Mouse (Mus musculus) NIH3T3 (cell line): ENCODE measurements at regions not wholly inside any gene's neighbourhood (a gene's known extent, or its start where the extent isn't known, plus 50 kb on each side); places are given as distances from the start of the nearest gene placed in this dataset.

ENCODE experiments used
- DNase-seq: peaks from one replicate; pipeline ENCODE4 v3.0.0-alpha.2; 2012; ENCODE audit warnings: low read depth

DNA sequence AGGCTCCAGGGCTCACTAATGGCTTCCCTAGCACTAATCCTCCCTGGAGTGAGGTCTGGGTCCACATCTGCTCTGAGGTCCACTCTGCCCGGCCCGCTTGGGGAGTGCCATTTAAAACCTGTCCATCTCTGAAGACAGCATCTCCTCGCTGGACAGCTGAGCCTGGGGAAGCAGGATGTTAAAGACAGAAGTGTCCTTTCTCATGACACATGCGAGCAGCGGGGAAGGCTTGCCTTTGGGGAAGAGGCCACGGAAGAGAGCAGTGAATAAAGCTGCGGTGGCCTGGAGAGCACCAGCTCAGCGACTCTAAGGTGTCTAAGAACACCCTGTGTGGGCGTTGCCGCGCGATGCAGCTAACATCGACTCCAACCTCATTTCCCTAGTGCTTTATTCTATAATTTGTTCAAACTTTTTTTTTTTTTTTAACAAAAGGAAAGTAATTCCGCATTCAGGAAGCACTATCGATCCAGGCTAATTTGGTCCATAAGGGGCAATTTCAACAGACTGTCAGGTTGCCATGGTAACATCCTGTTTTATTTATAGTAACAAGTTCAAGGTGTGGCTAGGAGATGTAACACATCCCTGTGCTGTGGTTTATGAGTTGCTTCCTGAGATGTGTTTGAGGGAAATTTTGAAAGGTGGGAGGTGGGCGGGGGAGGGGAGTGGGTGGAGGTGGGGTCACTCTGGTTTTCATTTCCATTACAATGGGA is 120.0 kb downstream of the Cartpt start:
- DNase-seq: no peak

DNA sequence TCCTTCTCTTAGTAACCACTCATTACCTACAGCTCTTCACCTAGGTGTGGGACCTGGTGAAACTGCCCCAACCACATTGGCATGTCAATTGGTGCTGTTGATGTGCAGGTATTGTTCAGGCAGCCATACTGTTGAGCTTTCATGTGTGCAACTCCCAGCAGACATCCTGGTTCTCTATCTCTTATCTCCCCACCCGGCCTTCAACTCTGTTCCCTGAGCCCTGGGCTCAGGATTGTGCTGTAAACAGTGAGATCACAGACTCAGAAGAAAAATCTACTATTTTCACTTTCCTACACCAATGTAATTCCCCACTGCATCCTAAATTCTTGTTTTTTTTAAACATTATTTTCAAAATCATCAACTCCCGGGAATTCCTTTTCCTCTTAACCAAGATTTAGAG is 122.1 kb downstream of the Cartpt start:
- DNase-seq: no peak

DNA sequence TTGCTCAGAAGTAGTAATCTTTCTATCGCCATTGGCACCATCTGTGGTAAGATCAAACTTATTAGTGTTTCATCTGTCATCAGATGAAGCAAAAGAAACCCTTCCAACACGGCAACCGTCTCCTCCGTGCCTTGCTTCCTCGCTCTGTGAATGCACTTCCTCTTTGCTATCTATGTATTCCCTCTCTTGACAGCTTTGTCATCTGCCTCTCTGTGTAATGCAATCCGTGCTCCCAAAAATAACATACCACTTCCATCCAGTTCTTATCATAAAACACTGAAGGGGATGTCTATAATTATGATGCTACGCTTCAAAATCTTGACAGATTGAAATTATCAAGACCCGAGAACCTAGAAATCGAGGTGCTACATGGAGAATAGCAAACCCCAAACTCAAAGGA is 123.2 kb downstream of the Cartpt start:
- no peak for DNase-seq

DNA sequence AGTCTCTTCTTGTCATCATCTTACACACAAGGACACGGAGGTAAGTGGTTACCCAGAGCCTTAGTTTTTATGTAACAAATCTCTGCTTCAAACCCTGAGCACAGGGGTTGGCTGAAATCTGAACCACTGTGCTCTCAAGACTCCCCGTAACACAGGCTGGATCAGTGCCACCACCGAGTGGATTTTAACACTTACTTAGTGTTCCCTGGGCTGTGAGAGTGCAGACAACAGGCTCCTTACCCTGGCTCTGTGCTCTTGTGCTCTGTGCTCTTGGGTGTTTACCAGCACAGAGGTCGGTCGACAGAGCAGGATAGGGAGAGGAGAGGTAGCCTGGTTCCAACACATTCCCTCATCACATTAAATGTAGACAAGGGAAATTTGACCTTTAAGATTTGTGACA is 134.9 kb downstream of the Cartpt start:
- DNase-seq: no peak

DNA sequence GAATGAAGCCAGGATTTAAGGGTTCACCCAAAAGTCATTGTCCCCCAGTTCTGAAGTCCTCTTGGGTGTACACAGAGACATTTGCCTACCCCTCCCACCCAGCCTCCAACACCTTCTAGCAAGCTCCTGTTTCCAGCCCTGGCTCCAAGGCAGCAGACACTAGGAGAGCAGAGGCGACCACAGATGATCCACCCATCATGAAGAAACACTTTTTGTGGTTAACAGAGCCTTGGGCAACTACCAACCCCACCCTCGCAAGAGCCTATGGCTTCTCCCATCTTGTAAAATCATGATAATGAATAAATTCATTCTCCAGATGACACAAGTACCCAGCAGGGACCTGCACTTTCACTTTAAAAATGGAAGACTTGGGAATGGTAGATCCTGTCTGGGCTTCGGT is 136.1 kb downstream of the Cartpt start:
- DNase-seq: no peak

DNA sequence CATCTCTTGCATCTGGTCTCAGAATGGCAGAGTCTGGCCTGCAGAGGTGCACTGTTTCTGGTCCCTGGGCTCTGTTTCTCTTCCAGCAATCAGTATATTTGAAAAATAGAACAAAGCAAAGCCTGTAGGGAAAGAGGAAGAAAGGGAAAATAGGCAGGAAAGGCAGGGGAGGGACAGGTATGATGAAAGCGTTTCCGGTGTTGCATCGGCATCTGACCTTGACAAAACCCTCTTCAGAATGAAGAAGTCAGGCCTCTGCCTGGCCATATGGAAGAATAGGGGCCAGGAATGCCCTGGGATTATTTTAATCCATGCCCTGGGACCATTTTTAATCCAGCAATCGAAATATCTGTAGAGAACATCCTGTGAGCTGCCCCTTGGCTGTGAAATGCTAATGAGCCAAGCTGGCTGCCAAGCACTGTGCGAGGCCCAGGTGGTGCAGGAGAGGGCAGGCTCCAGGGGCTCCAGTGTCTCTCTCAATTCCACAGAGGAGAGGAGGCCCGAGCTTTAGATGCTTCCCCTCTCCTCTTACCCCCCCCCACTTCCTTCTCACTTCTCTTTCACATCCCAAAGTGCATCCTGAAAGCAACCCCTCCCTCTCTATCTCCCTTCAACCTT is 136.7 kb downstream of the Cartpt start:
- DNase-seq: no peak

DNA sequence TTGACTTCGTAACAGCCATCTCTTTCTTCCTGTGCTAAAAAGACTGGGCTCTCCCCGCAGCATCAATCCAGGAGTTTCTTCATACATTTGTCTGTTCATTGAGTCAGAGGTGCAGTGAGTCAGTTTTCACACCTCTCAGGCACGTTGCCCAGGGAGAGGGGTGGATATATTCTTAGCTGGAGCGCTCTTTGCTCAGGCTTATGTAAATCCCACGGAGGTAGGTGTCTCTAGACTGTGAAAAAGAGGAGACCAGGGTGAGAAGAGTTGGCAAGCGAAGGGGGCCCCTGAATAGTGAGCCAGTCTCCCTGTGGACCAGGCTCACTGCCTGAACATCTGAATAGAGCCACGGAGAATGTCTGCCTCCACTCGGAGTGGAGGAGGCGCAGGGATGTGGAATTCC is 139.0 kb downstream of the Cartpt start:
- DNase-seq: peak; percentile 22

DNA sequence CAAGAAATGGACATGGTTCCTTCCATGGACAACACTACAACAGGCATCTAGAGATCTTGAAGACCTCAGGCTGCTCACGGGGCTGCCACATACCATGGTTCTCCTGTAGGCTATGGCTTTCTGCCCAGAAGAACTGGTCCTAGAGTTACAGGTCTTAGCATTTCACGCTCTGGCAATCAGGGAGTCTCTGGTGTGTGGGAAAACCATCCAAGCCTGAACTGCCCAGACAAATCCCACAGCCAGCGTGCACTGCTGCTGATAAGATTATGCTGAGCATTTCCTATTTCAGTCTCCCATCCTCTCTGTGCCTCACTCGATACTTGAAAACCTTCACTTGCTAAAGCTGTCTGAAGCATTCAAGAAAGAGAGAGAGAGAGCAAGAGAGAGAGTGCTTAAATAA is 139.5 kb downstream of the Cartpt start:
- DNase-seq: no peak

DNA sequence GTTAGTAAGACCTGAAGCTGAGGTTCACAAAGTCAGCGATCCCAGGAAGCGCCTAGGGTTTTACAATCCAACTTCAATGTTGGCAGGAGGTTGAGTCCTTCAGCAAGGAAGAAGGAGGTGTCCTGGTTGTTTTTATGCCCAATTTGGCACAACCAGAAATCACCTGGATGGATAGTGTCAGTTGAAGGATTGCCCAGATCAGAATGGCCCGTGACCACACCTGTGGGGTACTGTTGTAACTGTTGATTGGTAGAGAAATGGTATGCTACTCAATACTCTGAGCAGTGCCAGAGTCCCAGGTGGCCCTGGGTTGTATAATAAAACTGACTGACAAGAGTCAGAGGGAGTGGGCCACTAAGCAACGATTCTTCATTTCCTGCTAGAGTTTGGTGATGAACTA is 140.2 kb downstream of the Cartpt start:
- no peak for DNase-seq

DNA sequence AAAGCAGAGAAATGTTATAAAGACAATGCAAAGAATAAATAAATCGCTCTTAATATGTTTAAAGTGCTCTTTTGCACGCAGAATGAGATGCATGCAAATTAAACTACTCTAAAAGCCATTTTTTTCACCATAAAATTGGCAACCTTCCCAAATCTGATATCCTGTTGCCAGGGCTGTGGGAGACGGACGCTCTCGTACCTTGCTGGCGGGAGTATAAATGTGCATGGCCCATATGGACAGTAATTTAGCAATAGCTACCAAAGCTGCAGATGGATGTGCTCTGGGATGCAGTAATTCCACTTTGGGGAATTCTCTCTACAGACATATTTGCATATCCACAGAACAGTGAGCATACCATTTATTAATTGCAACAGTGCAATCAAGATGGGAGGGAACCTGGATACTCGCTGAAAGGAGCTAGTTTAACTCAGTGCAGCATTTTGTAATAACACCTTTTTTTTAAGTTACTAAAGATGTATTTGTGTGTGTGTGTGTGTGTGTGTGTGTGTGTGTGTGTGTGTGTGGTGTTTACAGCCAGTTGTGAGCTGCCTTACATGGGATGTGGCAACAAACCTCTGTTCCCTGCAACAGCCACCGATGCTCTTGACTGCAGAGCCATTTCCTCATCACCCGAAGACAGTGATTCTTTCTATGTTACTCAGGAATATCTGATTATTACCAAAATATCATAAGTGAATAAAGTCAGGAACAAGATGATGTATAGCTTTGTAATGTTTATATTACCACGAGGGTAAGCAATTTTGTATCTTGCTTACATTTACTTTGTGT is 141.4 kb downstream of the Cartpt start:
- DNase-seq: no peak

DNA sequence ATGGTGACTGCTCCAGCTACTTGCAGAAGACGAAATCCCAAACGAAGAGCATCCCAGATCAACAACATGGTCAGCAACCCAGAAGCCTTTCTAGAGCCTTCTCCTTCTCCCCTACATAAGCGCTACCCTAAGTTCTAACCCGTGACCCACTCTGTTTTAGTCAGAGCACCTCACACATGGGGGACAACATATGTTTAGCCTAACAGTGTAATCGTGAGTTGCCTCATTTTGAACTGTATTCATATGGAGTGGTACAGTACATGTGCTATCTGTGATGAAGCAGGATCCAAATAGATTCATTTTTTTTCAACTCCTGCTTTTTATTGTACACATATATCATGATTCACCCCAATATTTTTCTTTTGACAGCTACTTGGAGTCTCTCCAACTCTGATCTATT is 146.2 kb downstream of the Cartpt start:
- peak; percentile 18 for DNase-seq

DNA sequence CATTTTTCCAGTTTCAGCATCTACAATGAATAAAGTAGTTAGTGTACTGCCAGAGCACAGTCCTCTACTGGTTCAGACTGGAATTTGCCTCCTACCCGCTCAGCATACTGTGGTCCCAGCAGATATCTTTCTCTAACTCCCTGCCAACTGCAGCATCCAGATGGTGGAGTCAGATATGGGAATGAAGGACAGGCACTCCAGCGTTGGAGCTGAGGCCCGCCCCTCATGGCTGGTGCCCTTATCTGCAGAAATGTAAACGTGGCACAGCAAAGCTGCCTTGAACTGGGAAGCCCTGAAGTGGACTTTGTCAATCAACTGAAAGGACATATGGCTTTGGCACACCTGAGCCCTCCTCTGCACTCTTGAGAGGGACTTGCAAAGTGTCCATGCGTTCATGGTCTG is 146.6 kb downstream of the Cartpt start:
- DNase-seq: no peak

DNA sequence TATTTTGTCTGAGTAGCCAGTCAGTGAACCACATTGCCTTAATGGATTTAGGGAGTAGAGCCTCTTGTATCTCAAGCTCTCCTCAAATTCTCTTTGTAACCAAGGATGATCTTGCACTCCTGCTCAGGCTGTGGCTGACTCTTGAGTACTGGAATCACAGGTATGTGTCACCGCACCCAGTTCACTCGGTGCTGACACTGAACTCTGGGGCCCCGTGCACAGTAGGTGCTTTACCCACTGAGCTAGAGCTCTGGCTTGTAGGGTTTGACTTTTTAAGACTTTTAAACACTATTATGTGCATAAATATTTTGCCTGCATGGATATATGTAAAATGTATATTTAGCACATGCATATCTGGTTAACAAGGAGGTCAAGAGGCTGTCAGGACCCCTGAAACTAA is 147.4 kb downstream of the Cartpt start:
- no peak for DNase-seq

DNA sequence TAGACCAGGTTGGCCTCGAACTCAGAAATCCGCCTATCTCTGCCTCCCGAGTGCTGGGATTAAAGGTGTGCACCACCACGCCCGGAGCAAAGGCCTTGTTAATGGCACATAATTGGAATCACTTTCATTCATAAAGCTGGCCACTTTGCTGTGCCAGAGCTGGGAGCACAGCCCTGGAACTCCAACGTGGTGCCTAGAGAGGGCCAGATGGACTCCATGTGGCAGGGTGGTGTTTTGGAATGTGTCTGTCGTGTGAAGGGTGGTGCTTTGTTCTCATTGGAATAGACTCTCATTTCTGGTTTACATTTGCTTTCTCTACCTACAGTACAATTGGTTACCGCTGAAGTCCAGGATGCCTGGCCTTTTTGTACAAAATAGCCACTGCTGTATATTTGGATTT is 150.2 kb downstream of the Cartpt start:
- DNase-seq: no peak

DNA sequence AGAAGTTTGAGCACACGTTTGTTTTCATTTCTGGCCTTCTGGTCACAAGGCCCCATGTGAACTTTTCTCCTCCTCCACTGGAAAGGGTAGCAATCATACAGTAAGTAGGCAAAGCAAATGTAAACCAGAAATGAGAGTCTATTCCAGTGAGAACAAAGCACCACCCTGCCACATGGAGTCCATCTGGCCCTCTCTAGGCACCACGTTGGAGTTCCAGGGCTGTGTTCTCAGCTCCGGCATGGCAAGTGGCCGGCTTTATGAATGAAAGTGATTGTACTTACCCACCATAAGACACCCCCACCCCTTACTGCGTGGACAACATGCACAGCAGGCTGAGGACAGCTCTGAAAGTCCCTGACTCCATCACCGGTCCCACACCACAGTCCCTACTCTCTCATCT is 151.5 kb downstream of the Cartpt start:
- no peak for DNase-seq

DNA sequence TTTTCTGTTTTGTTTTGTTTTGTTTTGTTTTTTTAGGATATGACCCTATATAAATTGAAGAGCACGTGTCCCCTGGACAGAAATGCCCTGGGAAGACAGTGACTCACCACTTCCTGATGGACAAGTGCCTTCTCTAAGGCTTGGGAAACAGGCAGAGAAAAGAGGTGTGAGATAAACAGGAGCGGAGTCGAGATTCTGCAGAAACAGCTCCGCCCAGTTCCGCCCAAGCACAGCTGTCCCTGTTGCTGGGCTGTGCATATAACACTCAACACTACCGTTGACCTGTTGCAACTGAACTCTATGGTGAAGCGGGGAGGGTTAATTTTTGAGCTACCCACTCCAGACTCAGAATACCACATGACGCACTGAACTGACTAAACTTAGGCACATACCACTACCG is 152.8 kb downstream of the Cartpt start:
- DNase-seq: no peak

DNA sequence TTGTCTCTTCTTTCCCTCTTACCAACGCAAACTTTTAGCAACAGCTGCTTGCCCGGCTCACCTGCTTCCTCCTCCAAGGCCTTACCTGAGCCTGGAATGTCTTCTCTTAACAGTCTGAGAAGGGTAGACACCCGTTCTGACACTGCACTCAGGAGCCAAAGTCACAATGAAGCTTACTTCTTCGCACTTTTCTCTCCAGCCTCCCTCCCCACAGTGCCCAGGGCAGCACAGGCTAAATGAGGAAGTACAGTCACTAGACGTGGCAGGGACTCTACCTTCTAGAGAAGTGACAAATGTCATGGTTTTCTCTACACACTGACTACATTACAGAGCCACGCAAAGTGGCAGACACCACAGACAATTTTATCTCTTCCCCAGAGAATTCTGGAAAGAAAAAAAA is 155.4 kb downstream of the Cartpt start:
- no peak for DNase-seq

DNA sequence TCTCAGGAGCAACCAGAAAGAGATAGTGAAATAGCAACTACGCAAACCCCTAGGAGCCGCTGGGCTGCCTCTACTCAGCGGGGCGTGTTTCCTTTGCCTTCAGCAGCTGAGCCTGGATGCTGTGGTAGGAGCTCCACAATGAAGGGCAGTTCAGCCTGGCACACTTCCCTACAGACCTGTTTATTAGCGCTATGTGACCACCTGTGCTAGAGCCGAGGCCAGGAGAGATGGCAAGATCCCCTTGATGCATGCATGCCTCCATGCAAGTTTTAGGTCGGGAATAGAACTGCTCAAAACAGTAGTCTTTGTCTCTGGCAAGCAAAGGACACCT is 156.1 kb downstream of the Cartpt start:
- DNase-seq: no peak

DNA sequence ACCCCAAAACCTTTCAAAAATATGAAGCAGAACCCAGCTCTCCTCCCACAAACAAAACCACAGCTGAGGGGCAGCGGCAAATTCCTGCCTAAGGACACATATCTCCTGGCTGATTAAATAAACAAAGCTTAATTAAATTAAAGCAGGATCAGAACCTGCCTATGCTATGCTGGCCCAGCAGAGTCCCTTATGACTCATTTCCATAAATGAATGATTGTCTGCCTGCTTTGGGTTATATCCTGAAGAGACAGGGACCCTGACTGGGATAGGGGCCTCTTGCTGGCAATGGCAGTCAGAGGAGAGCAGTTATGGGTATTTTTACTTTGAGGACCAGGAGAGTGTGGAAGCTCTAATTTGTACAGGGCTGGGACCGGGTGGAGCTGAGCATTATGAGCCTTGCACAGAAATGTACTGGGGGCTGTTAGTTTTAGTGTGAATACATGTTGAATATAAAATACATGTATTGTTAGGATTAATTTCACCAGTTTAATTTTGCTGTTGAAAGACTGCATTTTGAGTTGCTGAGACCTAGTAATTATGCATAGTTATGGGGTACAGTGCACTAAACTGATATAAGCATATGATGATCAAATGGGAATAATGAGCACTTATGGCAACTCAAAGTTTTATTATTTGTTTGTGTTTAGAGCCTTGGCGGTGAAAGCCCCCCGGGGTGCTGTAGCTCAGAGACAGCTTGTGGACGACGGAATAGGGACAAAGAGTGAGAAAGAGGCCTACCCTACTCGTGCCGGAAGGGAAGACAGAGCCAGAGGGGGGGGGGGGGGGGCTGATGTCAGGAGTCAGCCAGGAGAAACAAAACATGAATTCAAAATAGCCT is 156.7 kb downstream of the Cartpt start:
- DNase-seq: no peak

DNA sequence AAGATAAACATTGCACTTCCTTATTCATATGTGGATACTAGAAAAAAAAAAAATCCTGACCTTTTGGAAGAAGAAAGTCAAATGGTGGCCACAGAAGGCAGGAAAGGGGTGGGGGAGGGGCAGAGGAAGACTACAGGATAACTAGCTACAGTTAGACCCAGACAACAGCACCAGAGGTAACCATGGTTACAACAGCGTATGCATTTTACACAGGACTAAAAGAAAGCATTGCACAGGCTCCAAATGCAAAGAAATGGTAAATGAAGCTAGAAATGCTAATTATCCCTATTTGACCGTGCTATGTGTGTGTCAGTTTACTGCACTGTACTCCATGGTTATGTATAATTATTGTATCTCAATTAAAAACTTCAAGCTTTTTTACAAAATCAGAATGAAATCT is 158.4 kb downstream of the Cartpt start:
- DNase-seq: no peak

DNA sequence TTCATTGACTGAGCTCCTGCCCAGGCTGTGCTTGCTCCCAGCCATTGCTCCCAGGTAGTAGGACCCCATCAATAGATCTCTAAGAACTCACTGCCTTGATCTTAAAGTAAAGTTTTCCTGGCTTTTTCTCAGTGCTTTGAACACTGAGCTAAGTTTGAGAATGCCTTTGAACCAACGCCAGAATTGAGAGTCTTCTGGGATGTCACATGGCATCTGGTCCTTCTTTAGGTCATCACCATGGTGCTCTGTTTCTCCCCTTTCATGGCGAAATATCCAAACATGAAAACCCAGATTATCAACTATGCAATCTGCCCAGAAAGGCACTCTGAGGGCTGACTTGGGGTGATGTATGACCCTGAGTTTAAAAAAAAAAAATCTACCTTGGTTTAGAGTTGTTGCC is 158.9 kb downstream of the Cartpt start:
- no peak for DNase-seq

DNA sequence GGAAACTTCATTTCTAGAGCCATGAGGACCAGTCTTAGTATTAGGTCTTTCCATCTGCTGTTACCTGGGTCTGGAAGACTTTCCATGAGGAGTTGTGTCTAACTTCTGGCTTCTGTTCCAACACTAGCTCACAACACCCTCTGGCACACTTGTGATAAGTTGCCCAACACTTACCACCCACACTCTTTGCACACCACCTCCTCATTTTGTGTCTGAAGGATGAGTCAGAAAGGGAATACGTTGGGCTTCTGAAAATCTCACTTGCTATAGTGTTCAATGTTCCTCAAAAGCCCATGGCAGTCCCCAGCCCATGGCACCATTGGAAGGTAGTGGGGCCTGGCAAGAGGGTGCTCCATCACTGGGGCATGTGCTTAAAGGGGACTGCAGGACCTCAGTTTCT is 161.5 kb downstream of the Cartpt start:
- no peak for DNase-seq

DNA sequence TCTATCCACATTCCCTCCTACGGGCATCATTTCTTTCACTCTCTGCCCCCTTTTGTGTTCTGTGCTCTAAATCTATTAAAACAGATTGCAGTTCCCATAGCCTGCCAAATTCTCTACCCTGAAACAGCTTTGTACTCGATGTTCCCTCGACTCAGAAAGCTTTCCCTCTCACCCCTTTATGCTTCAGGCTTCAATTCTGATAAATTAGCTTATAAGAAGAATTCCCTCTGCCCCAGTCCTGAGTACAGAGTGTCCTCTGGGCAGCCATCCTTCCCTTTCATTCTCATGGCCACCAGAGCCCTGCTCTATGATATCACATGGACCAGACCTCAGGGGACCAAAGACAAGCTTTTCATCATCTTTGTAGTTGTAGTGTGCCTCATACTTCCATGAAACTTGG is 163.6 kb downstream of the Cartpt start:
- no peak for DNase-seq
